Mouse (Mus musculus): ENCODE results near the gene Dnm1.

Gene Dnm1

GRCm38 (mm10) chr2:32360741-32361140 is 7.6 kb upstream of the Dnm1 start:
- DNase-seq = peak; percentile 89

GRCm38 (mm10) chr2:32358381-32358780 is 5.2 kb upstream of the Dnm1 start:
- DNase-seq = no peak

GRCm38 (mm10) chr2:32357710-32358109 is 4.6 kb upstream of the Dnm1 start:
- DNase-seq = no peak

GRCm38 (mm10) chr2:32356216-32356615 is 3.1 kb upstream of the Dnm1 start:
- no peak for DNase-seq

GRCm38 (mm10) chr2:32354336-32354895 is 1.3 kb upstream of the Dnm1 start:
- no peak for DNase-seq

- no peak for DNase-seq
These were observed 698 bp upstream of the Dnm1 start for GRCm38 (mm10) chr2:32353836-32354235.

- DNase-seq = peak; percentile 28
These were observed 759 bp downstream of the Dnm1 start, which contains the start of gene Ciz1 for GRCm38 (mm10) chr2:32352151-32353006. TSS of gene Ciz1 (plus strand) at chr2:32352327.

- DNase-seq = no peak
These were observed 1.6 kb downstream of the Dnm1 start for GRCm38 (mm10) chr2:32351471-32351961.

GRCm38 (mm10) chr2:32350471-32351051 is 2.6 kb downstream of the Dnm1 start:
- no peak for DNase-seq

GRCm38 (mm10) chr2:32349625-32350255 is 3.4 kb downstream of the Dnm1 start:
- no peak for DNase-seq

GRCm38 (mm10) chr2:32348311-32348710 is 4.8 kb downstream of the Dnm1 start:
- DNase-seq = no peak

- no peak for DNase-seq
These were observed 6.1 kb downstream of the Dnm1 start for GRCm38 (mm10) chr2:32347019-32347418.

- no peak for DNase-seq
These were observed 8.4 kb downstream of the Dnm1 start for GRCm38 (mm10) chr2:32344598-32345321.

GRCm38 (mm10) chr2:32344056-32344455 is 9.1 kb downstream of the Dnm1 start:
- no peak for DNase-seq

GRCm38 (mm10) chr2:32343351-32343671 is 9.8 kb downstream of the Dnm1 start:
- no peak for DNase-seq

GRCm38 (mm10) chr2:32342539-32343350 is 10.4 kb downstream of the Dnm1 start:
- DNase-seq = no peak

- DNase-seq = no peak
These were observed 11.1 kb downstream of the Dnm1 start for GRCm38 (mm10) chr2:32342039-32342438.

- DNase-seq = no peak
These were observed 11.6 kb downstream of the Dnm1 start for GRCm38 (mm10) chr2:32341634-32341939.

GRCm38 (mm10) chr2:32340836-32341633 is 12.1 kb downstream of the Dnm1 start:
- DNase-seq = no peak

GRCm38 (mm10) chr2:32339912-32340642 is 13.1 kb downstream of the Dnm1 start:
- DNase-seq = no peak

All from kidney, postnatal 14 days (tissue).